Mouse (Mus musculus) thymus, postnatal 0 days (tissue): ENCODE results near the gene Cd2. TPM values are rescaled to one million over a fixed set of nuclear protein-coding genes. Genes with fewer than 3 reads are reported as not detected.

Source experiments
- DNase-seq: peaks from one replicate; pipeline ENCODE4 v3.0.0-alpha.2; 2015; ENCODE audit warnings: low spot score
- polyA plus RNA-seq: library from polyadenylated mRNA; unstranded; fragments of >200 nt; fragmentation: Nextera tagmentation; extraction: Ambion mirVana; gene quantifications from 2 replicates; pipeline ENCODE4 v1.2.1, GENCODE M21; 2015

The Cd2 gene
- polyA plus RNA-seq, 1 experiment from 2014 or later, result 256 TPM

- DNase-seq, result peak; percentile 60
Observed at GRCm38 (mm10) chr3:101276501-101277320, 11.0 kb downstream of the Cd2 start.

DNA sequence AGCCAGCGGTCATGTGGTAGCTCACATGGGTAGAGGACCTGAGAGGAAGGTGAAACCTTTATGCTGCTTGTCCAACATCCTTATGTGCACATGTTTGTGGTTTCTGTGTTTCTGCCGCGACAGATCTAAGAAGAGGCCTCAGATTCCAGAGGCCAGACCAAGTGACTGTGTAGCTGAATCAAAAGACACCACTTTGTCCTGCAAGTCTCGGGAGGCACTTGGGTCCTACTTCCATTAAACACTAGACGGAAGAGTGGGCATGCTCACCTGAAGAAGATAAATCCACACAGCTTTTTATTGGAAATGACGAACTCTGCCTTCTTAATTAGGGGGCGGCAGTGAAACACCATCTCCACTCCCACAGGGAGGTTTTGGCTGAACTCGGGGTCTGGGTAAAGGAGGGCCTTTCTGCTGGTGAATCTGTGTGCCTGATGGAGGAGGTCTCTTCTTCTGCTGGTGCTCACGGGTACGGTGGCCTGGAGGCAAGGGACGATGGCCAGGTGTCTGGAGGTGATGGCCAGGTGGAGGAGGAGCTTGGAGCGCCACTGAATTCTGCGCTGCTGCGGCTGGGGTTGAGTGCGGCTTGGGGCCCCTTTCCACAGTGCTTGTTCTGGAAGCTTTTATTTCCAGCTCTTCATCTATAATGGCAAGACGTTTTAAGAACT, 12.0 kb downstream of the Cd2 start:
- no peak for DNase-seq

- peak; percentile 93 for DNase-seq
Observed at GRCm38 (mm10) chr3:101274794-101275193, 12.9 kb downstream of the Cd2 start.

GRCm38 (mm10) chr3:101274041-101274770, 13.5 kb downstream of the Cd2 start:
- peak; percentile 23 for DNase-seq

GRCm38 (mm10) chr3:101272166-101272565, 15.6 kb downstream of the Cd2 start:
- no peak for DNase-seq

DNA sequence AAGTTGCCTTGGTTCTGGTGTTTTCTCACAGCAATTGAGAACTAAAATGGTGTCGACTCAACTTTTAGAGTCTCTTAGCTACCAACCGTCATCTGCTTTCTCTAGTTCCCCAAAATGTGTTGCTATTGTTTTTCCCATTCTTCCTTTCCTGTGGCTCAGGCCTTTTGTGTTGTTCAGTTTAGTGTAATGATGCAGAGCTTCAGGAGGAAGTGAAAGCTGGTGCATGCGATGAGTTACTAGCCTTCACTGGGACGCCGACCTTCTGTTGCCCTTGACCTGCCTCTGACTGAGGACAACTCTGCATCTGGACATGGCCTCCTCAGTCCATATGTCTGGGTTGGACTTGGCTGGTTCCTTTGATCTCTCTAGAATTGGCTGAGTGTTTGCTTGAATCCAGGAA, 16.9 kb downstream of the Cd2 start:
- DNase-seq, result no peak

- DNase-seq, result no peak
Observed at GRCm38 (mm10) chr3:101268361-101268760, 19.4 kb downstream of the Cd2 start.

DNA sequence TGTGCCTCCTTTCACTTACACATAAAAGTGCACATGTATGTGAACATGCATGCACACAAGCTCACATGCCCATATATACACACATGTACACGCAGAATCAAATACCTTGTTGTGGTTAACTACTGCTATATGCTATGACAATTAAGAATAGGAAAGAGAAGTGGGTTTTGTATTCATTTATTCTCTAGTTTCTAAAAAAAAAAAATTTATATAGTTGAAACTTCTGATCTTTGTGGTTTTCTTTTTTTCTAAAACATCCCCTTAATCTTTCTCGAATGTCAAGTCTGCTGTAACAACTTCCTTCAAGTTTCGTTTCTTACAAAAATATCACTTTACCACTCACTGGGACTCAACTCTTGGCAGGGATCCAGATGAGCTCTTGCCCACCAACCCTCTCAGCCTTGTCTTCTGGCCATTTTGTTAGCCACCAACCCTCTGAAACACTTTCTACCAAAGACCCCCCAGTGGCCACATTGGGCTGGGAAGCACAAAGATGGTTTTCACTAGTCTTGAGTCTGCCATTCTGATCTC, 22.1 kb downstream of the Cd2 start:
- DNase-seq, result peak; percentile 29

- no peak for DNase-seq
Observed at GRCm38 (mm10) chr3:101258976-101259375, 28.8 kb downstream of the Cd2 start.

DNA sequence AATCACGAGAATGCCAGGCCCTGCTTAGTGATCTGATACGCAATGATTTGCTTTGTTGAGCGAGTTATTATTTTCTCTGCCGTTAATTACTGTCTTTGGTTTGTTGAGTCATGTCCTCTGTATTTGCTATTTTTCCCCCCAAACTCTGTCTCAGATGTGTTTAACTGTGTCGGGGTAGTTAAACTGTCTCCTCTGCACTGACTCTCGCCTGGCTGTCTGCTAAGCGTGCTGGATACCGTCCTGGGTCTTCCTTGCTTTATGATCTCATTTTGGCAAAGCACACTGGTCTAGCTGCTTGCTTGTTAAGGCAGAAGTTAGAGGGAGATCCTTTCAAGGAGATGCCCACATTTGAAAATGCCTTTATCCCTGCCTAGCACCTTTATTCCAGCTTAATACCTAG, 31.6 kb downstream of the Cd2 start:
- DNase-seq, result no peak

- no peak for DNase-seq
Observed at GRCm38 (mm10) chr3:101252141-101252540, 35.6 kb downstream of the Cd2 start.

DNA sequence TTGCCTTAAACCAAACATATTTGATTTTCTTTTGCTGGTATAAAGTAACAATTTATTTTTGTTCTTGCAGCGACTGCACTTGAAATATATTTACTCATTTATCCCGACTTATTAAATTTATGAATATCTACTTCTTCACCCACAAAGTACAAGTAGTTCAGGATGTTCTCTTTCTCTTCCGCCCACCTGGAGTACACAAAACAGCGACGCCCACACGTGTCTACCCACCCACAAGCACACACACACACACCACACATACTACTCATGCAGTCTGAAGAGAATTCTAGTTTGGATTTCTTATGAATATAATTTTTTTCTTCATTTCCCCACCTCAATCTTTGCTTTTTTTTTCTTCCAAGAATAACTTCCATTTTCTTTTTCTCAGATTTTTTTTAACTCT, 37.9 kb downstream of the Cd2 start:
- DNase-seq, result no peak

- peak; percentile 14 for DNase-seq
Observed at GRCm38 (mm10) chr3:101245212-101245611, 42.5 kb downstream of the Cd2 start.

- DNase-seq, result no peak
Observed at GRCm38 (mm10) chr3:101243002-101243401, 44.7 kb downstream of the Cd2 start.

- DNase-seq, result no peak
Observed at GRCm38 (mm10) chr3:101241866-101242265, 45.9 kb downstream of the Cd2 start.

DNA sequence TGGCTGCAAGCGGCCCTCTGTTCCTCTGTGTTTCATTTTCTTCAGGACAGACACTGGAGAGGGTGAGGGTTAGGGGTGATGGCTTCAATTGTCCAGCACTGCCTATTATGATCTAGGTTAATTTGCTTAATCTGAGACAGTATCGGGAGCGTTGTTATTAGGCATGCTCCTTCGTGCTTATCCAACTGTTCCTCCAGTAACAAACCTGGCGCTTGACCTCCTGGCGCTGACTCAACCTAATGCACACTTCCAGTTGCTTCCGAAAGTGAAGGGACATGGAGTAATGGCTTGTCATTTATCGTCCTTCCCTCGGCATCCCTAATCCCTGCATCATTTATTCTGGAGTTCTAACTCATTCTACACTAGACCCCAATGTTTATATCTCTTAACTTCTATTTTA, 46.9 kb downstream of the Cd2 start:
- DNase-seq, result no peak

GRCm38 (mm10) chr3:101239236-101239635, 48.5 kb downstream of the Cd2 start:
- no peak for DNase-seq

DNA sequence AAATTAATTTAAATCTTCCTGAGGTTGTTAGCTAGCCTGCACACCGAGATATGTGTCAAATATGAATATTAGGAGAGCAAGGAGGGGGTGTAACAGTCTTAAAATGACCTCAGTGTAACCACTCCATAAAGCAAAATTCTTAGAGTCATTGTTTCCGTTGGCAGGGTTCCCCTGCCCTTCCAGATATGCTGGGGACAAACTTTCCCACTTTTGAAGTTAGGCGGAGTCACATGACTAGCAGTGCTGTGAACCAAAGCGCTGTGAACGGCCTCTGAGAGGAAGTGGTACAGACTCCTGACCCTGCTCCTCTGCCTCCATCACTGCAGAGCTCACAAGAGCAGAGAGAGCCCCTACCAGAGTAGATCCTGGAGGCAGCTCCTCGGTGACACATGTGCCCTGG, 49.0 kb downstream of the Cd2 start:
- DNase-seq, result peak; percentile 27

DNA sequence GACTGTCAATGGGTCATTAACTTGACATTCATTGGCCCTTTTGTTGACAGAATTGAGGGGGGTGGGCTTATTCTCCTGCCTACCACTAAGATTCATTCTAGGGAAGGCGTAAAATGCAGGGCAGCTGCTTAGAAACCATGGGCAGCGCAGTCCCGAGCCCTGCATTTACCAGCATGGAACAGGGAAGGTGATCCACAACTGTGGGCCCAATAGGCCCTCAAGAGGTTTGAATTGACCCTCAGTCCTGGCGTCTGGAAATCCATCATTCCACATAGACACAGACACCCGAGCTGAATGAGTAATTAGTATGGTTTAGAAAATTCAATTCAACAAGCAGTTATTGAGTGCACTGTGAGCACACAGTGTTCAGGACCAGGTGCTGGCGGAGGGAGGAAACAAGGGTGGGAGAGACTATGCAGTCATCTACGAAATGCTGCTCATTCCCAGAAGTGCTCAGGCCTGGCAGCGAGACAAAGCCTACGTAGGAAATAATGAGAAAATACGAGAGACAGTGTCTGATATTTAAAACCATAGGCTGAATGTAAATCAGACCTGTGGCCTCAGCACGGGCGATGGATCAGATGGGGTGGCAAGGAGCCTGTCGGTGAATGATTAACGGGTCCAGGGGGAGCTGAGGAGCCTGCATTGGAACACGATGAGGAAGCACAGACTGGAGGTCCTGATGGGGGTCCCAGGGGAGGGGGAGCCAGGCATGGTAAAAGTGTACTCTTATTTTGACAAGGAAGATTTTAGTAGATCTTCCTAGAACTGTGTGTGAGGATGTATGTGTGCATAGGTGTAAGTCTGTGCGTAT, 50.5 kb downstream of the Cd2 start:
- peak; percentile 26 for DNase-seq

DNA sequence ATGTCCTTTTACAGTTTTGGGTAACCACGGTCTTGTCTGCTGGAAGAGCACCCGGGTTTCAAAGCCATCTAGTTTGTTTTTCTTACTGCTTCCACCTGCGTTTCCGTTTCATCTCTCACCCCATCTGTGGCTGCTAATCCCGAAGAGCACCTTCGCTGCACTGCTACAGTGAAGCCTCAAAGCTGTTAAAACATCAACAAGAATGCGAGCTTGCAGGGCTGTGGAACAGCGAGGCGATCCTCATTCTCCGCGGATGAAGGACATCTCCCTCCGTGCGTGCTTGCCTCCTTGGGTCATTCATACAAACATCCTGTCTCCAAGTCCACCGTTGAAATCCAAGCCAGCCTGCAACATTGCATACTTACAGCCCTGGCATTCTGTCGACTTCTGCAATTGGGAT, 51.5 kb downstream of the Cd2 start:
- DNase-seq, result peak; percentile 76

DNA sequence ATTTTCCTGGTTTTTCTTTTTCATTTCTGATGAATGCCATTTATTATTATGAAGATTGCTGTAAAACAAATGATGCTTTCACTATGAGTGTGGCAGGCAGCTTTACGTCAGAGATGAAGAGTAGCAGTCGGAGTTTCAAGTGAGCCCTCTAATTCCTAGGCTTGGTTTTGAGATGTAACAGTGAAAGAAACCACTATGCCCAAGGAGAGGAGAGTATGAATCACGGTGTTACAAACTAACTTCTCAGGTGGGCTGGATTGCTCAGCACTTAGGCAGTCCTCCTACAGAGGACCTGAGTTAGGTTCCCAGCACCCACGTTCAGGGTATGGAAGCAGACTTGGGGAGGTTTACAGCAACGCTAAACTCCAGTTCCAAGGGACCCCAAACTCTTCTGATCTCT, 52.4 kb downstream of the Cd2 start:
- DNase-seq, result no peak
